Mouse (Mus musculus): ENCODE results near the gene Thbs1. TPM values are rescaled to one million over a fixed set of nuclear protein-coding genes. Genes with fewer than 3 reads are reported as not detected.

Thbs1 gene
- 45.1 and 46.0 TPM in 2 replicates for polyA plus RNA-seq (2015; fragmentation: Nextera tagmentation; extraction: Ambion mirVana)

DNA sequence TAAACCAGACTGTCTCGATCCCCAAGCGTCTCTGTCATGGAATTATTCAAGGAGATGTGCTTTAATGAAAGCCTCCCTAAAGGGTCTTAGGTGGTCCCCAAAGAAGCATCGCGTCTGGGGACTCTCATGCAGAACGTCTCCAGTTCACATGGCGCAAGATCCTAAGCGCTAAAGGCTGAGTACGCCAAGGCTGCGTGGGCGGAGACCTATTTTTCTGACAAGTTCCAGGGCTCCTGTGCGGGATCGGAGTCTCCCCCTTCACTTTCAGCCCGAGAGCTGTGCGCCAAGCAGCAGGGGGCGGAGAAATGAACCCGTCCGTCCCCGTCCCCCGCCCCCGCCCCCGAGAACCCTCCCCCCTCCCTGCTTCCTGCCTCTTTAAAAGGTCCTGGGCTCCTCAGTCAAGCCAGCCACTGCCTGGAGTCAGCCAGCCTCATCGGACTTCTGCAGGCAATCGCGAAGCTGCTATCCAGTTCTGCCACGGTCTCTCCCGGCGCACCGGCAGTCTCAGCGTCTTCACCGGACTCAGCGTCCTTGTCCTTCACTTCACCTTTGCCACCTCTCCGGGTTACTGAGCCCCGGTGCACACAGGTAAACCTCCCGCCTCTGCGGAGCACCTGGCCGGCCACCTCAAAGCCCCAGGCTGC, at the start of gene Thbs1:
Gene Thbs1, plus strand, starts transcription at position 389 of the 644 bp plus-strand sequence.
- Histone ChIP-seq H3K36me3 (peaks cover 24% of the 10 kb centered on the region), H3K4me3 (peak within 1 kb of the TSS; percentile 68), H3K4me1 (peaks cover 51% of the 10 kb centered on the region), H3K27ac (replicated peaks) (peak within 1 kb of the TSS; percentile 77), H3K4me2 (peak within 1 kb of the TSS; percentile 94), H3K27me3 (replicated peaks) (peaks cover 10% of the 10 kb centered on the region; the same call in 1 of the 2 replicates), H3K9ac (peak within 1 kb of the TSS; percentile 85), H3K9me3 (no peaks in the 10 kb centered on the region)
- WGBS, result under 1% methylated on average over 36 of the region's 36 CpGs
- peak; percentile 55; the same call in 1 of the 2 replicates for ATAC-seq (ENCODE audit: extremely low read depth, insufficient number of reproducible peaks, low FRiP score, low TSS enrichment)

DNA sequence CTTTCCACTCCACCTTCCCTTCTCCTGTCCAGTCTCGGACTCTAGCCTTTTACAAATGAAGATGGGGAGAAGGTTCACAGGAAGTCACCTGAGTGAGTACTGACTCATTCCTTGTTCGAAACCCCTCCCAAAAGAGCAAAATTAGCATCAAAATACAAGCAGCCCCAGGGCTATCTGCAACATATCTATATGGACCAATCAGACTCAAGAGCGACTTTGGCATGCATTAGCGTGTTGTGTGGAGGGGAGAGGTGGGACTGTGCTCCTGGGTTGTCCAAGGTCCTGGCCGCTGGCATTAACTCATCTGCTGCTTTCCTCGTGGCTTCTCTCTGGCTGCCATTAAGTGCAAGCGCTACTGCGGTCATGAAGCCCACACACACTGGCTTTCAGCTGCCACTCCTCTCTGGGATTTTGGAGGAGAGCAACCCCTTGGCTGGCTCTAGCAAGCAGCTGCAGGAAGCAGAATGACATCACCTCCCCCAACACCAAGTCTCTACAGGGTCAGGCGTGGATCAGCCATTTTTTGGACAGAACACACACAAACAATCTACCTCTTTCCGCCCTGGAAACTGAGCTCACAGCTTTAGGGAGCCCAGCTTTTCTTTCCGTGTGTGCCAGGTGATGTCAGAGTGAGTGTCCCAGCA, 47.4 kb upstream of the Thbs1 start:
- H3K36me3 ChIP-seq, result no peaks in the 10 kb centered on the region
- H3K9ac ChIP-seq, result no peak overlapping the region
- no peak overlapping the region for H3K4me2 ChIP-seq
- H3K4me1 ChIP-seq, result peaks cover 9% of the 10 kb centered on the region
- H3K9me3 ChIP-seq, result no peaks in the 10 kb centered on the region
- no peaks in the 10 kb centered on the region for H3K27me3 ChIP-seq (replicated peaks)
- ATAC-seq (ENCODE audit: extremely low read depth, insufficient number of reproducible peaks, low FRiP score, low TSS enrichment), result no peak
- 83% methylated on average over 11 of the region's 11 CpGs for WGBS
- H3K4me3 ChIP-seq, result no peak overlapping the region
- no peak overlapping the region for H3K27ac ChIP-seq (replicated peaks)

DNA sequence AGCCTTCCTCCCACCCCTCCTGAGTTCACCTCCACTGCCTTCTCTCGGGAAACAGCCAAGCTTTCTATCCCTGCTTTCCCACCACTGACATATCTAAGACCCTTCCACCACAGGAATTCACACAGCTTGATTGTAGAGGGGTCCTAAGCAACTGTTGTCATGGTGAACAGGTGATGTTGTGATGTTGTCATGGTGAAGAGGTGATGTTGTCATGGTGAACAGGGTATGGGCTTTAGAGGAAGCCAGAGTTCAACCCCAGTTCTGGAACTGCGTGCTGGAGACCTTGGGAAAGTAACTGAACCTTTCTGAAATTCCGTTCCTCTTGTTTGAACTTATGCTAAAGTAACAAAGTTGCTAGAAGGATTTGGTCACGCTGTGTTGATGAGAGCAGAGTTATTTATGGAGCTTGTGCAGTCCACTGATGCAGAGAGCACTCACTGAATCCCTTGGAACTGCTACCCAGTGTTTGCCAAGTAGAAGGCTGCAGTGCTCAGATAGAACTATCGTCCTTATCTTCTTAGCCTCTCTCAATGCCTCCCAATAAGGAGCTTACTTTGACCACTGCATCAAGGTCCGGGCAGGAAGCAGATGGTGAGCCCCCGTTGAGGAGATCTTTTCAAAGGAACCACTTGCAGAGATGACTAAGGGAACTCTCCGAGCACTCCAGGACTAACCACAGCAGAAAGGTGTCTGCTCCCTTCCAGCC, 45.5 kb upstream of the Thbs1 start:
- Histone ChIP-seq H3K27ac (replicated peaks) (no peak overlapping the region), H3K9me3 (no peaks in the 10 kb centered on the region), H3K9ac (no peak overlapping the region), H3K27me3 (replicated peaks) (no peaks in the 10 kb centered on the region), H3K36me3 (no peaks in the 10 kb centered on the region), H3K4me3 (no peak overlapping the region), H3K4me1 (peaks cover 9% of the 10 kb centered on the region), H3K4me2 (no peak overlapping the region)
- 38% methylated on average over 8 of the region's 8 CpGs for WGBS
- ATAC-seq (ENCODE audit: extremely low read depth, insufficient number of reproducible peaks, low FRiP score, low TSS enrichment), result no peak

DNA sequence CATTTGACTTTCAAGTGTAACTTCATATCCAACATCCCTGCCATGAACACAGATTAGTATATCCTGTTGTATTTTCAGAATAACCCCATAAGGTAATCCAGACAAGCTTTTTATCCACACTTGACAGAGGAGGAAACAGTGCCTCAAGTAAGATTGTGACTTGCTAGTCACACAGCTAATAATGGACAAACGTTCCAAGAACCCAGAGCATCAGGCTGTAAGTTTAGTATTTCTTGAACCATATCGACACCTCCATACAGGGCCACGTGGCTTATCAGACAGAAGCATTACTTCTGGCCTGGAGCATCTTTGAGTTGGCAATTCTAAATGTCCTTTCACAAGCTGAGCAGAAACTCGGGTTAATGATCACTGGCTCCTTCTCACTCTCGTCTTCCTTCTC, 41.7 kb upstream of the Thbs1 start:
- 58% methylated on average over 5 of the region's 5 CpGs for WGBS
- no peak overlapping the region for H3K4me3 ChIP-seq
- no peak overlapping the region for H3K9ac ChIP-seq
- no peaks in the 10 kb centered on the region for H3K9me3 ChIP-seq
- no peak overlapping the region for H3K4me2 ChIP-seq
- no peaks in the 10 kb centered on the region for H3K36me3 ChIP-seq
- no peak for ATAC-seq (ENCODE audit: extremely low read depth, insufficient number of reproducible peaks, low FRiP score, low TSS enrichment)
- H3K27me3 ChIP-seq (replicated peaks), result no peaks in the 10 kb centered on the region
- peaks cover 9% of the 10 kb centered on the region for H3K4me1 ChIP-seq
- H3K27ac ChIP-seq (replicated peaks), result no peak overlapping the region

DNA sequence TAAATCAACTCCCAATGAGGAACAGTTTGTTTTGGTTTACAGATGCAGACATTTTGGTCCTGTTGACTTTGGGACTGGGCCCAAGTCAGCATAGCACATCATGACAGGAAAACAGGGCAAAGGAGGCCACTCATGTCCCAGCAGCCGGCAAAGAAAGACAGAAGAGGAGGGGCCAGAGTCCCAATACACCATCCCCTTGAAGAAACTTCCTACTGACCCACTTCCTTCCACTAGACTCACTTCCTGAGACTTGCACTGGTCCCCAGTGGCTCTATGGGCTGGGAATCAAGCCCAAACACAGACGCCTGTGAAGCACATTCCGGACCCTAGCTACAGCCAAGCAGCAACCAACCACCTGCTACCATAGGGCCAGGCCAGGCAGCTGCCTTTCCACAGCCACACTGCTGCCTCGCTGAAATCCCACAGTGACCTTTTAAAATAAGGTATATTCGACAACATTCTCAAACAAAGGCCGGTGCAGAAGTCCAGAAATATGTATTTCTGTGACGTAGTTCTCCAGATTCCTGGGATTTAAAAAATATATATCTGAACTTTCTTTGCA, 38.8 kb upstream of the Thbs1 start:
- H3K4me3 ChIP-seq, result no peak overlapping the region
- no peak for ATAC-seq (ENCODE audit: extremely low read depth, insufficient number of reproducible peaks, low FRiP score, low TSS enrichment)
- H3K9ac ChIP-seq, result no peak overlapping the region
- H3K27me3 ChIP-seq (replicated peaks), result no peaks in the 10 kb centered on the region
- no peaks in the 10 kb centered on the region for H3K4me1 ChIP-seq
- H3K27ac ChIP-seq (replicated peaks), result no peak overlapping the region
- no peaks in the 10 kb centered on the region for H3K36me3 ChIP-seq
- no peaks in the 10 kb centered on the region for H3K9me3 ChIP-seq
- WGBS, result 81% methylated on average over 7 of the region's 7 CpGs
- no peak overlapping the region for H3K4me2 ChIP-seq

DNA sequence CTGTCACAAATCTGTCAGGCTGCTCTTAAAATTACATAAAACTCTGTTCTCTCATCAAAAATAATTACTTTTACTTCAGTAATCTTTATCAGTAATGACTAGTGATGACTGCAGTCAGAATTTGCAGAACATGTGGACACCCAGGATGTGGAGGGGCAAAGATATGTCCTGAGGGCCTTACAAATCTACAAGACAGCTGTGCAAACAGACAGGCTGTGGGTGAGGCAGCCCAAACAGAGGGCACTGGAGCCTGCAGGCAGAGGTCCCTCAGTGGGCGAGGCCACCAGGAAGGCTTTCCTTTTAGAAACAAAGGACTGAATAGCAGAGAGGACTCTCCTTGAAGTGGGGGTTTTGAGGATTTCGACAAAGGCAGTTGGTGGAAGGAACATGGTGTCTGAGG, 37.6 kb upstream of the Thbs1 start:
- no peaks in the 10 kb centered on the region for H3K27me3 ChIP-seq (replicated peaks)
- H3K9me3 ChIP-seq, result no peaks in the 10 kb centered on the region
- no peak overlapping the region for H3K27ac ChIP-seq (replicated peaks)
- H3K4me3 ChIP-seq, result no peak overlapping the region
- H3K36me3 ChIP-seq, result no peaks in the 10 kb centered on the region
- WGBS, result 65% methylated on average over 2 of the region's 2 CpGs
- H3K9ac ChIP-seq, result no peak overlapping the region
- no peak for ATAC-seq (ENCODE audit: extremely low read depth, insufficient number of reproducible peaks, low FRiP score, low TSS enrichment)
- H3K4me1 ChIP-seq, result no peaks in the 10 kb centered on the region
- H3K4me2 ChIP-seq, result no peak overlapping the region

DNA sequence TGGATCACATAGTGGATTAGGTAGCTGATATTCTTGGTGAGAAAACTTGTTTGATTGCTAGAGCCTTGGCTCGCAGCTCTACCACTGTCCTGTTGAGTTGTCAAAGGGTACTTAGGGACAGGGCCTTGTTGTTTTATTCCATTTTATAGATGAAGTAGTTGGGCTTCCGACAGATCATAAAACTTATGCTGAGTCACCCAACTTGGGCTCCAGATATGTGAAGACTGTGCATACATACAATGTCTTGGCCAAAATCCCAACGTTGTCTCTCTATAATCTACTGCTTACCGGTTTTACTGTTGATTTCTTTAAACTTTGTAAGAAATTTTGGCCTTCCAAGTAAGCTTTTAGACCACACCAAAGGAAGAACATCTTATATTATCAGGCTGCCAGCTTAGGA, 36.5 kb upstream of the Thbs1 start:
- ATAC-seq (ENCODE audit: extremely low read depth, insufficient number of reproducible peaks, low FRiP score, low TSS enrichment), result no peak
- Histone ChIP-seq H3K9me3 (no peaks in the 10 kb centered on the region), H3K9ac (no peak overlapping the region), H3K36me3 (no peaks in the 10 kb centered on the region), H3K4me3 (no peak overlapping the region), H3K4me1 (no peaks in the 10 kb centered on the region), H3K27ac (replicated peaks) (no peak overlapping the region), H3K4me2 (no peak overlapping the region), H3K27me3 (replicated peaks) (no peaks in the 10 kb centered on the region)
- 72% methylated on average over 4 of the region's 4 CpGs for whole genome bisulfite sequencing

DNA sequence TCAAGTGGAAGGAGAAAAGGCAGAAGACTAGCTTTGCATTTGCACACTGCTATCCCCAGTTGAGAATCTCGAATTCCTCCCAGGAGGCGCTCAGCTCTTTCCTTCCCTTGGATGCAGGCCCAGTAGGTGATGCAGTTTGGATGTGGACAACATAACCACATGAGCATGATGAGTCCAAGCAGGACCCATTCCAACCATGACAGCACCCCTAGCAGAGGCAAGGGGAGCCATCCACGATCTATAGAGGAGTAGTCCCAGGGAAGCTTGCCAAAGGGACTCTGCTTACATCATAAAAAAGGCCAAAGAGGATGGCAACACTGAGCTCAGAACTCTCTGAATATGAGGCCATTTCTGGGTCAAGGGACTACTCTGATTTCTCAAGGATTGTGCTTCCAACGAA, 32.5 kb upstream of the Thbs1 start:
- H3K4me1 ChIP-seq, result peaks cover 9% of the 10 kb centered on the region
- H3K9me3 ChIP-seq, result no peaks in the 10 kb centered on the region
- 73% methylated on average over 4 of the region's 4 CpGs for WGBS
- H3K4me3 ChIP-seq, result no peak overlapping the region
- H3K4me2 ChIP-seq, result no peak overlapping the region
- H3K27ac ChIP-seq (replicated peaks), result no peak overlapping the region
- no peaks in the 10 kb centered on the region for H3K27me3 ChIP-seq (replicated peaks)
- no peak for ATAC-seq (ENCODE audit: extremely low read depth, insufficient number of reproducible peaks, low FRiP score, low TSS enrichment)
- no peak overlapping the region for H3K9ac ChIP-seq
- no peaks in the 10 kb centered on the region for H3K36me3 ChIP-seq

DNA sequence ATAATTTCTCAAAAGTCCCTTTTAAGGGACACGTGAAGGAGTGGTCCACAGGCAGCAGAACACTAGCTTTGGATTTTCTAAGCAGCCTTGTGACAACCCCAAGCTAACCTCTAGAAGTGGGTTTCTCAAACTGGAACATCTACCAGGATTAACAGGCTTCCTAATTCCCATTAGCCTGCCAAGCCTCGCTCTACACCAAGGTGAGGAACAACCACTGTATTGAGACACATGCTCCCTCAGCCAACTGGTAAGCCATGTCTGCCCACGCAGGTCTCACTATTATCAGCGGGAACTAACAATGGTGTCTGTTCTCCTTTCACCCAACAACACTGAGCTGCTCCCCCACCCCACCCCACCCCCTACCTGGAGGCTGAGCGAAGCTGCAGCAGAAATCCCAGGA, 30.1 kb upstream of the Thbs1 start:
- Histone ChIP-seq H3K36me3 (no peaks in the 10 kb centered on the region), H3K9ac (no peak overlapping the region), H3K9me3 (no peaks in the 10 kb centered on the region), H3K27me3 (replicated peaks) (no peaks in the 10 kb centered on the region), H3K4me3 (no peak overlapping the region), H3K4me2 (no peak overlapping the region), H3K4me1 (peaks cover 13% of the 10 kb centered on the region), H3K27ac (replicated peaks) (no peak overlapping the region)
- 67% methylated on average over 5 of the region's 5 CpGs for WGBS
- no peak for ATAC-seq (ENCODE audit: extremely low read depth, insufficient number of reproducible peaks, low FRiP score, low TSS enrichment)

DNA sequence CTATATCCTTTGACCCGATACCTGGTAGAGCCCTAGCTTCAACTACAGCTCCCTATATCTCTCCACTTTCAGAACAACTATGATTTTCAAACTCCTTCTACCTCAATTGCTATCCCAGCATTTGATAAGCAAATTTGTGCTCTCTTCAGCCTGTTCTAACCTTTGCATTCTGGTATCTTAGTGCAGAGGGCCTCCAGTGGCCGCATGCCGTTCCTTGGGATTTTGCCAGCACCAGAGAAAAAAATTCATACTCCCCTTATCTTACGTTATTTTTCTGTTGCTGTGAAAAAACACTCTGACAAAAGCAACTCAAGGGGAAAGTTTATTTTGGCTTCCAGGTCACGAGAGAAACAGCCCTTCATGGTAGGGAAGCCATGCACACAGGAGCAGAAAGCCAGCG, 28.0 kb upstream of the Thbs1 start:
- Histone ChIP-seq H3K27me3 (replicated peaks) (no peaks in the 10 kb centered on the region), H3K9ac (no peak overlapping the region), H3K4me3 (no peak overlapping the region), H3K27ac (replicated peaks) (no peak overlapping the region), H3K9me3 (no peaks in the 10 kb centered on the region), H3K4me1 (peaks cover 13% of the 10 kb centered on the region), H3K4me2 (no peak overlapping the region), H3K36me3 (no peaks in the 10 kb centered on the region)
- 51% methylated on average over 6 of the region's 6 CpGs for WGBS
- ATAC-seq (ENCODE audit: extremely low read depth, insufficient number of reproducible peaks, low FRiP score, low TSS enrichment), result no peak

DNA sequence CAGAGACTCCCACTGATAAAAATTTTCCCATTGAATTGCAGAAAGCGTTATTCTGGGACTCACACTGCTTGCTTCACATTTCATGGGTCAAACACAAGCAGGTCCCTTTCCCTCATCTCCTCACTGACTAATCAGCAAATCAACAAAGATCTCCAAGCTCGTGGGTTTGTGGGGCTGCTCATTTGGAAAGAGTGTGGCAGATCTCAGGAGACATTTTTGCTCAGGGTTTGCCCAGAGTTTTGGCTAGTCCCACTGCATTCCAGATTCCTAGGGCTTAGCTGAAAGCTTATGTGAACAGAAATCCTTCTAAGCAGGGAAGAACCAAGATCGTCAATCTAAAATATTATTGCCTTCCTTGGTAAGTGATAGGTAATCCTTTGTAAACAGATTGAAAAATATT, 27.0 kb upstream of the Thbs1 start:
- ATAC-seq (ENCODE audit: extremely low read depth, insufficient number of reproducible peaks, low FRiP score, low TSS enrichment), result no peak

More for the DNA sequence above, 27.0 kb upstream of the Thbs1 start:
- no peak overlapping the region for H3K27ac ChIP-seq (replicated peaks)
- H3K27me3 ChIP-seq (replicated peaks), result no peaks in the 10 kb centered on the region
- no peak overlapping the region for H3K4me3 ChIP-seq
- WGBS, result 63% methylated on average over 3 of the region's 3 CpGs
- H3K9ac ChIP-seq, result no peak overlapping the region
- H3K4me2 ChIP-seq, result no peak overlapping the region
- H3K36me3 ChIP-seq, result no peaks in the 10 kb centered on the region
- H3K9me3 ChIP-seq, result no peaks in the 10 kb centered on the region
- peaks cover 13% of the 10 kb centered on the region for H3K4me1 ChIP-seq
